ENCODE assay signal across 38 mouse cellular contexts in genomic region chr1:21318202-21318601, GRCm38 (mm10). TPM values are rescaled to one million over a fixed set of nuclear protein-coding genes. Genes with fewer than 3 reads are reported as not detected.
"Had no signal": no experiment of that assay in that cellular context is flagged by ENCODE, and none has a peak within 500 bp of the region (broad histone marks: within the 10 kb centered on the region; RNA-seq: fewer than 3 reads in every experiment).

No protein-coding gene starts in this region.

- H3K4me1 ChIP-seq: heart, embryonic 10.5 days; heart, embryonic 12.5 days; hindbrain, embryonic 10.5 days; hindbrain, embryonic 12.5 days; intestine, embryonic 15.5 days; limb, embryonic 13.5 days; limb, embryonic 15.5 days had no signal

- H3K27me3 ChIP-seq: heart, embryonic 12.5 days; hindbrain, embryonic 12.5 days; intestine, embryonic 15.5 days; limb, embryonic 13.5 days; limb, embryonic 15.5 days; liver, embryonic 12.5 days had no signal

- H3K27ac ChIP-seq: heart, embryonic 10.5 days; hindbrain, embryonic 10.5 days; hindbrain, embryonic 12.5 days; hindbrain, embryonic 14.5 days; intestine, embryonic 15.5 days; layer of hippocampus, adult 2 months; left cerebral cortex, adult 2 months; limb, embryonic 13.5 days; limb, embryonic 15.5 days; liver, embryonic 12.5 days had no signal

- H3K4me3 ChIP-seq: heart, embryonic 10.5 days; heart, embryonic 12.5 days; hindbrain, embryonic 10.5 days; hindbrain, embryonic 12.5 days; intestine, embryonic 15.5 days; layer of hippocampus, adult 2 months; left cerebral cortex, adult 2 months; limb, embryonic 13.5 days; limb, embryonic 15.5 days; liver, embryonic 12.5 days had no signal

- H3K4me2 ChIP-seq: heart, embryonic 12.5 days; hindbrain, embryonic 12.5 days; hindbrain, embryonic 14.5 days; intestine, embryonic 15.5 days; limb, embryonic 13.5 days; limb, embryonic 15.5 days; liver, embryonic 12.5 days had no signal

- H3K9me3 ChIP-seq: heart, embryonic 10.5 days; heart, embryonic 12.5 days; hindbrain, embryonic 10.5 days; hindbrain, embryonic 12.5 days; intestine, embryonic 15.5 days; limb, embryonic 13.5 days; limb, embryonic 15.5 days; liver, embryonic 12.5 days had no signal

- H3K9ac ChIP-seq: heart, embryonic 12.5 days; hindbrain, embryonic 12.5 days; hindbrain, embryonic 14.5 days; intestine, embryonic 15.5 days; limb, embryonic 13.5 days; limb, embryonic 15.5 days; liver, embryonic 12.5 days had no signal

- DNase-seq: gastrocnemius, postnatal 14 days; gastrocnemius, postnatal 36 days; heart, adult 18-20 months; heart, postnatal 10 days; heart, postnatal 4 days; kidney, adult 18-20 months; kidney, adult 8-10 months; kidney, postnatal 10 days; kidney, postnatal 25 days; kidney, postnatal 4 days; left cerebral cortex, postnatal 4 days had no signal

- H3K36me3 ChIP-seq: heart, embryonic 10.5 days; heart, embryonic 12.5 days; hindbrain, embryonic 10.5 days; hindbrain, embryonic 12.5 days; intestine, embryonic 15.5 days; limb, embryonic 13.5 days; limb, embryonic 15.5 days; liver, embryonic 12.5 days had no signal

- ATAC-seq: hindbrain, embryonic 16.5 days; inflammation-experienced regulatory T-cells, adult 6 months; intestine, embryonic 15.5 days; intestine, postnatal 0 days; liver, embryonic 12.5 days had no signal

RNA-seq across cellular contexts. Expression of gene Khdc1a, which starts 31.2 kb away (rescaled TPM):
- total RNA-seq: gastrocnemius, adult 18-20 months; gastrocnemius, adult 8-10 months; gastrocnemius, postnatal 14 days; gastrocnemius, postnatal 36 days; heart, adult 18-20 months; heart, adult 8-10 months; heart, postnatal 10 days; heart, postnatal 25 days; heart, postnatal 4 days; layer of hippocampus, adult 2 months; layer of hippocampus, postnatal 10 days; layer of hippocampus, postnatal 25 days; left cerebral cortex, adult 2 months; left cerebral cortex, postnatal 10 days; left cerebral cortex, postnatal 4 days; liver, adult 2 months had no signal
- polyA plus RNA-seq: heart, embryonic 10.5 days; heart, embryonic 12.5 days; heart, embryonic 14.5 days; hindbrain, embryonic 10.5 days; hindbrain, embryonic 12.5 days; hindbrain, embryonic 14.5 days; hindbrain, embryonic 16.5 days; intestine, embryonic 15.5 days; intestine, postnatal 0 days; kidney, embryonic 14.5 days; kidney, embryonic 16.5 days; limb, embryonic 11.5 days; limb, embryonic 13.5 days; limb, embryonic 15.5 days; liver, adult 2 months; liver, embryonic 12.5 days had no signal

RNA-seq across cellular contexts. Expression of gene Khdc1c, which starts 49.9 kb away (rescaled TPM):
- total RNA-seq: gastrocnemius, adult 18-20 months; gastrocnemius, adult 8-10 months; gastrocnemius, postnatal 14 days; gastrocnemius, postnatal 36 days; heart, adult 18-20 months; heart, adult 8-10 months; heart, postnatal 10 days; heart, postnatal 25 days; heart, postnatal 4 days; layer of hippocampus, adult 2 months; layer of hippocampus, postnatal 10 days; layer of hippocampus, postnatal 25 days; left cerebral cortex, adult 2 months; left cerebral cortex, postnatal 10 days; left cerebral cortex, postnatal 4 days; liver, adult 2 months had no signal
- polyA plus RNA-seq: heart, embryonic 10.5 days; heart, embryonic 12.5 days; heart, embryonic 14.5 days; heart, embryonic 16.5 days; hindbrain, embryonic 10.5 days; hindbrain, embryonic 12.5 days; hindbrain, embryonic 14.5 days; hindbrain, embryonic 16.5 days; inflammation-experienced regulatory T-cells, adult 6 months; intestine, embryonic 15.5 days; intestine, postnatal 0 days; kidney, embryonic 14.5 days; kidney, embryonic 16.5 days; limb, embryonic 11.5 days; limb, embryonic 13.5 days; limb, embryonic 15.5 days; liver, adult 2 months; liver, embryonic 12.5 days had no signal
